Mouse (Mus musculus): ENCODE measurements around the gene Cabp1.
"Not testable (repeated sequence)": the region's sequence is repeated elsewhere in the genome, so short reads cannot be mapped to it uniquely, and the experiment has no call there.

Gene Cabp1

GRCm38 (mm10) chr5:115170150-115170549, 24.0 kb downstream of the Cabp1 start:
- DNase-seq (ENCODE audit: low read depth), result no peak

DNA sequence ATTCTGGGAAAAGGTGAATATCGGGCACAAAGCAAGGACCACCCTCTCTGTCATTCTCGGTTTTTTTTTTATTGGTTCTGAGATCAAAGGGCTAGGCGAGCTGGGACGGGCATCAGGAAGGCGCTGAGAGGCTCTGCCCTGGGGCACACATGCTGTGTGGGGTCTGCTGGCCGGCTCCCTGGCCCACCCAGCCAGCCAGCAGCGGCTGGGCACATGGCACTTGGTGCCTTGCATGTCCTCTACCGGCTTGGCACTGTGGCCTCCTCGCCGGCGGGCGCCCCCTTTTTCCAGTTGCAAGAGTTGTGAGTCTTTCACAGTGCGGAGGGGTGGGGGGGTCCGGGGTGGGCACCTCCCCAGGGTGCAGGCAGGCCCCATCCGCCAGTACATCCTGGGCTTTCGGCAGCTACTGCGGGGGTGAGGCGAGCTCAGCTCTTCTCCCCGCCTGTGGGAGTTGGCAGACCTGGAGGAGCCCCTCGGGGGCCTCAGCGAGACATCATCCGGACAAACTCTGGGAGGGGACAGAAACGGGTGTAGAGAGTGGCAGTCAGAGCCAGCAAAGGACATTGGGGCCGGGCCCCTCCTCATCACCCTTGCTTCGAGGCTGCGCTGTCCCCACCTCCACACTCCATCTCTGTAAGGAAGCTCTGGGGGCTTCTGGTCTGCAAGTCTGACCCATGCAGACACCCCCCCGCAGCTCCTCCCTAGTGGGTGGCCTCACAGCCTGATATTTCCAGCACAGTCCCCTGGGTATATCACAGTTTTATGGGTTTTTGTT, 25.4 kb downstream of the Cabp1 start:
- DNase-seq (ENCODE audit: low read depth), result no peak

DNA sequence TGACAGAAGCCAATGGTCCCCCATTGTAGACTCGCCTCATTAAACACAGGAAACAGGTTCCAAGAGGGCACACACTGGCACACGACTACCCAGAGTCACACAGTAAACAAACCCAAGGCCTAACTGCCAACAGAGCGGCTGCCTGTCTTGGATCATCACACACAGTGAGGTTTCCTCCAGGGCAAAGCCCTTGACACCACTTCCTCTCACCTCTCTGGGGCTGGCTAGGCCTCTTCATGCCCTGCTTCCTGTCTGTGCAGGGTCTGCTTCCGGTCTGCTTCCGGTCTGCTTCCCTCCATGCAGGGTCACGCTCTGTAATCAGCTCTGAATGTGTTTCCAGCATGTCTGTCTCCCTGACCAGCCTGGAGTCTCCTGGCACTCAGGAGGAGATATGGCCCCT, 26.8 kb downstream of the Cabp1 start:
- no peak for DNase-seq (ENCODE audit: low read depth)

GRCm38 (mm10) chr5:115166815-115167194, 27.4 kb downstream of the Cabp1 start:
- no peak for DNase-seq (ENCODE audit: low read depth)

DNA sequence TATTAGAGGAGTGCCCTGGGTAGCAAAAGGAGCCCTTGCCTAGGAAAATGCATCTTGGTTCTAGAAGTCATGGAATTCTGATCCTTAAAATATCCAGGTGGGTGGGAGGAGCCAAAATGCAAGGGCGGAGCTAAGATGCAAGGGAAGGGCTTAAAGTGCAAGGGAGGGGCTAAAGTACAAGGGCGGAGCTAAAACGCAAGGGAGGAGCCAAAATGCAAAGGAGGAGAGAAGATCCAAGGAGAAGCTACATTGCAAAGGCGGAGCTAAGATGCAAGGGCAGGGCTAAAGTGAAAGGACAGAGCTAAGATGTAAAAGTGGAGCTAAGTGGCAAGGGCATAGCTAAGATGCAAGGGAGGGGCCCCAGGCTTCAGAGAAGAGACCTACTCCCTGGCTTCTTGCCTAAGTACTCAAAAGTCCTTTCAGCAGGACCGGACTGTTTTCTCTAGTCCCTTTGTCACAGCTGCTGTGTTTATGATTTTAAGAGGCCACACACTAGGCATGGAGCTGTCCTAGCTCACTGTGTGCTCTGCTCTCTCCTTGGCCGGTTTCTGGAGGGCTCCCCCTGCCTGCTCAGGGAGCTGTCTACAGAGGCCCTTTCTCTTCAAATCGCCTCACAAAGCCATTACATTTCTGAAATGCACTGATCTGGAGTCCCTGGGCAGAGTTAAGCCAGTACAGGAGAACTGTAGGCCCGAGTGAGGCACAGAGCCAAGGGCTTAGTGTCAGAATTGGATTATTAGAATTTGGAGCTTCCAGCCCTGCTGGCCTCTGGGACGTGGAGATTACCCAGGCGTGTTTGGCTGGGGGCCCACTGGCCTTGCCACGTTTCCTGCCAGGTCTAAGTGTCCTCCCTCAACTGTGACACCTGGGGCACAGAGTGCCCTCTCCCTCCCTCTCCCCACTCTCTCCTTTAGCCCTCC, 28.0 kb downstream of the Cabp1 start:
- peak; percentile 31 for DNase-seq (ENCODE audit: low read depth)

GRCm38 (mm10) chr5:115165351-115165750, 28.8 kb downstream of the Cabp1 start:
- DNase-seq (ENCODE audit: low read depth), result no peak

DNA sequence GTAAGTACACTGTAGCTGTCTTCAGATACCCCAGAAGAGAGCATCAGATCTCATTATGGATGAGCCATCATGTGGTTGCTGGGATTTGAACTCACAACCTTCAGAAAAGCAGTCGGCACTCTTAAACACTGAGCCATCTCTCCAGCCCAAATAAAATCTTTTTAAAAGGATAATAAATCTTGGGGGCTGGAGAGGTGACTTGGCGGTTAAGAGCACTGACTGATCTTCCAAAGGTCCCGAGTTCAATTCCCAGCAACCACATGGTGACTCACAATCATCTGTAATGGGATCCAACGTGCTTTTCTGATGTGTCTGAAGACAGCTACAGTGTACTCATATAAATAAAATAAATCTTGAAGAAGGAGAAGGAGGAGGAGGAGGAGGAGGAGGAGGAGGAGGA, 29.7 kb downstream of the Cabp1 start:
- not testable (repeated sequence) for DNase-seq (ENCODE audit: low read depth)

- DNase-seq (ENCODE audit: low read depth), result no peak
Measured at GRCm38 (mm10) chr5:115163563-115163962, 30.6 kb downstream of the Cabp1 start.

DNA sequence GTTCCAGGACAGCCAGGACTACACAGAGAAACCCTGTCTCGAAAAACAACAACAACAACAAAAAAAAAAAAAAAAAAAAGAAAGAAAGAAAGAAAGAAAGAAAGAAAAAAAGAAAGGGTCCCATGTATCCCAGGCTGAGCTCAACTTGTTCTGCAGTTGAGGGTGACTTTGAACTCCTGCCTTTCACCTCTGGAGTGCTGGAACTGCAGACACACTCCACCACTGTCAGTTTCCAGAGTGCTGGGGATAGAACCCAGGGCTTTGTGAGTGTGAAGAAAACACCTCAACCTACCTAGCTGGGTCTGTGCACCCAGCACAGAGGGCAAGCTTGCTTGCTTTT, 32.3 kb downstream of the Cabp1 start:
- not testable (repeated sequence) for DNase-seq (ENCODE audit: low read depth)

- DNase-seq (ENCODE audit: low read depth), result no peak
Measured at GRCm38 (mm10) chr5:115161064-115161939, 32.9 kb downstream of the Cabp1 start.

- DNase-seq (ENCODE audit: low read depth), result no peak
Measured at GRCm38 (mm10) chr5:115160655-115161054, 33.5 kb downstream of the Cabp1 start.

GRCm38 (mm10) chr5:115159165-115159564, 35.0 kb downstream of the Cabp1 start:
- no peak for DNase-seq (ENCODE audit: low read depth)

- DNase-seq (ENCODE audit: low read depth), result peak; percentile 97
Measured at GRCm38 (mm10) chr5:115158040-115158983, 35.9 kb downstream of the Cabp1 start, which contains the start of gene Mlec. Gene Mlec (minus strand): TSS chr5:115158179.

- peak; percentile 34 for DNase-seq (ENCODE audit: low read depth)
Measured at GRCm38 (mm10) chr5:115156933-115157589, 37.1 kb downstream of the Cabp1 start.

- no peak for DNase-seq (ENCODE audit: low read depth)
Measured at GRCm38 (mm10) chr5:115156401-115156800, 37.8 kb downstream of the Cabp1 start.

DNA sequence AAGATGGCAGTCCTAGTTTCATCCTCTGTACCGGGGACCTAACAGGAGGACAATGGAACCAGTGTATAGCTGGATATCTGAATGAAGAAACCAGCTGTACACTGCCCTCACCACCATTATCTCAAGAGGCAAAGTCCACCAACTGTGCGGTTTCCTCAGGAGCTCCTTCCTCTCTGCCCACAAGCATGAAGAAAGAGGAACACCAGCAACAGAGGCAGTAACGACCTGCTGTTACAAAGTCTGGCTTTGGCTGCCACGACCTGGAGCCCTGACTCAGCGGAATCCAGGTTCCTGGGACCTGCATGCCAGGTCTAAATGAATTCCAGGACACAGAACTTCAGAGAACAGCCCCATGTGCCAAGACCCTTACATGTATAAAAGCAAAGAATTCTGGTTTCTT, 38.4 kb downstream of the Cabp1 start:
- no peak for DNase-seq (ENCODE audit: low read depth)

GRCm38 (mm10) chr5:115155156-115155631, 39.0 kb downstream of the Cabp1 start:
- DNase-seq (ENCODE audit: low read depth), result no peak

DNA sequence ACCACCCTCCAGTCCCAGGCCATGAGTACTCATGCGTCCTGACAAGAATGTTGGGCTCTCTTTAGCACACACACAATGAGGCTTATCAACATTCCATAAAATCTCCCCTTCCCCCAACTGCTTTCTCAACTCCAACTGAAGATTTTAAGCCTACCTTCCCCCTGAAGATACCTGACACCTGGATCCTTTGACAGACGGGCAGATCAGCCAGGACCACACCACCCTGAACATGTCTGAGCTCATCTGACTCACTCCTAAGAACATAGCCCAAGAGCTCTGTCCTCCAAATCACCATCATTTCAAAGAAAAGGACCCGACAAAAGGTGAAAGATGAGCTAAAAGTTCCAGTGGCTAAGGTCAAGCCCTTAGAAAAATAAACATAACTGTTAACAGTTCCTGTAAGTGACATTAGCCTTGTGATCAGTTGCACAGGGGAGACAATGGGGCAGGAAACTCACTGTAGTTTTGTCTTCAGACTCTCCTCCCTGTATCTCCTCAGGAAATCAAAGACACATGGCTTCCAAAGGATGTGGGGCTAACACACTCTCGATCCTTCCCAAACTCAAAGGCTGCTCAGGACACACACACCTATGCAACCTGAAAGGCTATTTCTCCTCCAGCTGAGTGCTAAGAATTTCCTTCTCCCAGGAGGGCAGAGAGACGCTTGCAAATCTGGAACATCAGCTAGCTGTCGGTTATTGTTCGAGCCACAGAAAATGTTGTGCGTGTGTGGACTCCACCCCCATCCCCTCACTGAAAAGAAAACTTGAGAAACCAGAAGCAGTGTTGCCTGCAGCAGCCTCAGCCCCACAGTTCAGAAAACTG, 41.8 kb downstream of the Cabp1 start:
- no peak for DNase-seq (ENCODE audit: low read depth)

- DNase-seq (ENCODE audit: low read depth), result no peak
Measured at GRCm38 (mm10) chr5:115151457-115151856, 42.7 kb downstream of the Cabp1 start.
